Mouse (Mus musculus) intestine, embryonic 16.5 days (tissue): Measurements from ENCODE around the gene Lrrc17. TPM values are rescaled to one million over a fixed set of nuclear protein-coding genes. Genes with fewer than 3 reads are reported as not detected.

Source experiments
- ATAC-seq: fragments of 200-750 bp; cut with Nextera tagmentation; 2 replicates; pipeline ENCODE4 v1.8.0; 2017; ENCODE audit warnings: moderate TSS enrichment, moderate library complexity
- H3K27ac ChIP-seq: fragments of 300-500 bp; sonication (generic); 2 replicates; pipeline ENCODE4 v1.5.1; 2014; ENCODE audit warnings: mild to moderate bottlenecking, low read length
- H3K27me3 ChIP-seq: fragments of 300-500 bp; sonication (generic); replicated peaks from 2 replicates; pipeline ENCODE4 v1.6.1; 2014; ENCODE audit warnings: low read length, control low read depth, mixed read lengths; ENCODE audit not compliant: control insufficient read depth, insufficient read depth
- H3K36me3 ChIP-seq: fragments of 300-500 bp; sonication (generic); 2 replicates; pipeline ENCODE4 v1.6.1; 2014; ENCODE audit warnings: low read length, control low read depth; ENCODE audit not compliant: control insufficient read depth, insufficient read depth
- H3K4me1 ChIP-seq: fragments of 300-500 bp; sonication (generic); 2 replicates; pipeline ENCODE4 v1.6.1; 2014; ENCODE audit warnings: low read length, control low read depth, mixed read lengths; ENCODE audit not compliant: control insufficient read depth, insufficient read depth
- H3K4me2 ChIP-seq: fragments of 300-500 bp; sonication (generic); 2 replicates; pipeline ENCODE4 v1.6.1; 2014; ENCODE audit warnings: low read depth, low read length, control low read depth
- H3K4me3 ChIP-seq: fragments of 300-500 bp; sonication (generic); 2 replicates; pipeline ENCODE4 v1.5.1; 2014; ENCODE audit warnings: mild to moderate bottlenecking, low read length
- H3K9ac ChIP-seq: fragments of 300-500 bp; sonication (generic); 2 replicates; pipeline ENCODE4 v1.6.1; 2014; ENCODE audit warnings: low read depth, low read length
- H3K9me3 ChIP-seq: fragments of 300-500 bp; sonication (generic); 2 replicates; pipeline ENCODE4 v1.6.1; 2016; ENCODE audit warnings: low read length, control low read depth; ENCODE audit not compliant: control insufficient read depth
- WGBS: fragments of 180-500 bp; shearing (Covaris S2); extraction: QIAGEN DNeasy Blood & Tissue Kit; methylation state at CpG from one replicate; pipeline ENCODE4 v1.1.7; 2014; 5-methylcytosine and 5-hydroxymethylcytosine counted together
- polyA plus RNA-seq: library from polyadenylated mRNA; unstranded; fragments of >200 nt; fragmentation: Nextera tagmentation; extraction: Ambion mirVana; gene quantifications from 2 replicates; pipeline ENCODE4 v1.2.1, GENCODE M21; 2015

The Lrrc17 gene
- polyA plus RNA-seq, 1 experiment from 2014 or later, result 38.0 TPM

DNA sequence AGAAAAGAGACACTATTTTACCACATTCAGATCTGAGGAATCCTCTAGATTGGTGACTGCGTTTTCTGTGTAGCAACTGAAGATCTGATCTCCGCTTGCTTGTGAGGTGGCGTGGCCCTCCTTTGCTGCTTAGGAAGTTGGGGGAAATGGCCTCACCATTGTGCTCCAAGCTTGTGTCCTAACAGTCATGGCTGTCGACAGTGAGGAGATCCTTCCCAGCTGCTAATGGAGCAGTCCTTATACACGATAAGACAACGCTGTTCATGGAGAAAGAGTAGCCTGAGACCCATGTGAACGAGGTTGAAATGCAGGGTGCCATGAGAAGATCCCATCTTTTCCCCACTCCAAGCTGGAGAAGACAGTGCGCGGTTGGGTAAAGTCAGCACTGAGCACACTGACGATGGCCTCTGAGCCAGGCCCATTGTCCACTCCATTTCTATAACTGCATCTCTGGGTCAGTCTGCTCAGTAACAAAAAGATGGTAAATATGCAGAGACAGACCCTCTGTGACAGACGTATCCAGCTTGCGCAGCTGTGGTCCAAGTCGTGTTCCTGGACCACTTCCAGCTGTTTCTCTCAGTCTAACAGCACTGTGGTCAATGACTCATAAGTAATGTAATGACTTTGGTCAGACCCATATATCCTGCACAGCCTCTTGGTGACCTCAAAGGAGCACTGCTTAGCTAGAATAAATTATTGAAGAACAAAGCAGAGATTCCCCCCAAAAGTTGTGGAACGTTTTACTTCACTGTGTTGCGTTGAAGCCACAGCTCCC, 15.1 kb upstream of the Lrrc17 start:
- 68% methylated on average over 15 of the region's 15 CpGs for WGBS
- H3K9me3 ChIP-seq, result no peaks in the 10 kb centered on the region
- no peaks in the 10 kb centered on the region for H3K36me3 ChIP-seq
- H3K27ac ChIP-seq, result peak overlapping the region; percentile 82
- H3K4me3 ChIP-seq, result no peak overlapping the region
- no peaks in the 10 kb centered on the region for H3K27me3 ChIP-seq
- no peak overlapping the region for H3K4me2 ChIP-seq
- H3K9ac ChIP-seq, result no peak overlapping the region
- peak; percentile 90 for ATAC-seq
- no peaks in the 10 kb centered on the region for H3K4me1 ChIP-seq

- no peak for ATAC-seq
- Histone ChIP-seq H3K27ac (0 out of 2 replicates have a peak overlapping the region, but pooled peaks have one; percentile 21), H3K9me3 (no peaks in the 10 kb centered on the region), H3K4me3 (no peak overlapping the region), H3K9ac (no peak overlapping the region), H3K4me2 (no peak overlapping the region), H3K4me1 (no peaks in the 10 kb centered on the region), H3K27me3 (no peaks in the 10 kb centered on the region), H3K36me3 (no peaks in the 10 kb centered on the region)
- 83% methylated on average over 8 of the region's 8 CpGs for WGBS
These were observed 14.1 kb upstream of the Lrrc17 start for GRCm38 (mm10) chr5:21529110-21529720.

GRCm38 (mm10) chr5:21532126-21532525, 11.2 kb upstream of the Lrrc17 start:
- Histone ChIP-seq H3K27me3 (no peaks in the 10 kb centered on the region), H3K36me3 (no peaks in the 10 kb centered on the region), H3K4me2 (no peak overlapping the region), H3K27ac (no peak overlapping the region), H3K4me1 (no peaks in the 10 kb centered on the region), H3K4me3 (no peak overlapping the region), H3K9ac (no peak overlapping the region), H3K9me3 (no peaks in the 10 kb centered on the region)
- 84% methylated on average over 2 of the region's 2 CpGs for WGBS
- ATAC-seq, result no peak

- Histone ChIP-seq H3K9me3 (no peaks in the 10 kb centered on the region), H3K27me3 (no peaks in the 10 kb centered on the region), H3K9ac (no peak overlapping the region), H3K4me1 (no peaks in the 10 kb centered on the region), H3K36me3 (no peaks in the 10 kb centered on the region), H3K4me2 (no peak overlapping the region), H3K27ac (no peak overlapping the region), H3K4me3 (no peak overlapping the region)
- no peak for ATAC-seq
- WGBS, result 86% methylated on average over 5 of the region's 5 CpGs
These were observed 10.4 kb upstream of the Lrrc17 start for GRCm38 (mm10) chr5:21532921-21533320.

- no peak for ATAC-seq
- H3K4me3 ChIP-seq, result no peak overlapping the region
- peaks cover 13% of the 10 kb centered on the region for H3K4me1 ChIP-seq
- WGBS, result 69% methylated on average over 4 of the region's 4 CpGs
- H3K36me3 ChIP-seq, result no peaks in the 10 kb centered on the region
- no peaks in the 10 kb centered on the region for H3K27me3 ChIP-seq
- H3K4me2 ChIP-seq, result no peak overlapping the region
- no peak overlapping the region for H3K27ac ChIP-seq
- no peak overlapping the region for H3K9ac ChIP-seq
- H3K9me3 ChIP-seq, result no peaks in the 10 kb centered on the region
These were observed 1.1 kb upstream of the Lrrc17 start for GRCm38 (mm10) chr5:21542226-21542625.

DNA sequence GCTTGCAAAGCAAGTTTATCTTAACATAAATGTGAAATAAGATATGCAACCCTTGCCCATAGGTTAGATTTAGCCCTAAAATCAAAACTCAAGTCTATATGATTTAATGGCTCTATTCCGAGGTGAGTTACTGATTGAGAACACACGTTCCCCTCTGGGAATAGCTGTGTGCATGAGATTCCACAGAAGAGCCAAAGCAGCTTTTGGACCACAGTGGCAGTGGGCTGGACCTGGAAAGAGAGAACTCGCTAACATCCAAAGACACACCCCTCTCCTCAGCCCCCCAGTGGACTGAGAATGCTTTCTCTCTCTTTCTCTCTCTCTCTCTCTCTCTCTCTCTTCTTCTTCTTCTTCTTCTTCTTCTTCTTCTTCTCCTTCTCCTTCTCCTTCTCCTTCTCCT, 1.5 kb downstream of the Lrrc17 start:
- H3K4me3 ChIP-seq, result peak overlapping the region; percentile 44
- 51% methylated on average over 3 of the region's 3 CpGs for WGBS
- no peak overlapping the region for H3K9ac ChIP-seq
- no peak for ATAC-seq
- H3K36me3 ChIP-seq, result no peaks in the 10 kb centered on the region
- H3K27ac ChIP-seq, result peak overlapping the region; percentile 30; the same call in 1 of the 2 replicates
- H3K27me3 ChIP-seq, result no peaks in the 10 kb centered on the region
- H3K4me2 ChIP-seq, result peak overlapping the region; percentile 32
- no peaks in the 10 kb centered on the region for H3K9me3 ChIP-seq
- peaks cover 13% of the 10 kb centered on the region for H3K4me1 ChIP-seq

- no peak overlapping the region for H3K27ac ChIP-seq
- peak; percentile 68 for ATAC-seq
These were observed 1.9 kb downstream of the Lrrc17 start for GRCm38 (mm10) chr5:21545227-21545626.

GRCm38 (mm10) chr5:21545786-21546185, 2.4 kb downstream of the Lrrc17 start:
- H3K9ac ChIP-seq, result no peak overlapping the region
- no peaks in the 10 kb centered on the region for H3K36me3 ChIP-seq
- no peak overlapping the region for H3K27ac ChIP-seq
- H3K9me3 ChIP-seq, result no peaks in the 10 kb centered on the region
- ATAC-seq, result no peak
- H3K4me3 ChIP-seq, result no peak overlapping the region
- H3K27me3 ChIP-seq, result no peaks in the 10 kb centered on the region
- peaks cover 13% of the 10 kb centered on the region for H3K4me1 ChIP-seq
- WGBS, result 62% methylated on average over 4 of the region's 4 CpGs
- peak overlapping the region; percentile 9; the same call in 1 of the 2 replicates for H3K4me2 ChIP-seq

More at GRCm38 (mm10) chr5:21545227-21545626, 1.9 kb downstream of the Lrrc17 start:
- Histone ChIP-seq H3K9ac (no peak overlapping the region), H3K9me3 (no peaks in the 10 kb centered on the region), H3K4me2 (peak overlapping the region; percentile 9; the same call in 1 of the 2 replicates), H3K4me1 (peaks cover 13% of the 10 kb centered on the region), H3K27me3 (no peaks in the 10 kb centered on the region), H3K36me3 (no peaks in the 10 kb centered on the region), H3K4me3 (no peak overlapping the region)

DNA sequence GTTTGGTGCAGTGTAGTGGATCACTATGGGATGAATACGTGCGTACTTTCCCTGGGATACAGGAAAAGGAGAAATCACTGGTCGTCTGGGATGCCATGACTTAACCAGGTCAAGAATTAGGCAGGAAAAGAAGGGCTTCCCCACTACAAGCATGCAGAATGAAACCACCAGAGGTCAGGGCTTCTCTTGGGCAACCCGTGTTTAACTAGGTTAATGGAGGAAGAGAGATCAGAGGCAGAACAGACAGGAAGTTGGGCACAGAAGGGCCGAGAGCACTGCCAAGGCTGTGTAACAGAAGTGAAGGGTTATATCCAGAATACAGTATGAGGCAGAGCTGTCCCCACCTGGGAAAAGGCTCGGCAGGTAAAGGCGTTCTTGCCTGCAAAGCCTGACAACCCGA, 3.6 kb downstream of the Lrrc17 start:
- no peak overlapping the region for H3K4me2 ChIP-seq
- no peak overlapping the region for H3K27ac ChIP-seq
- H3K4me3 ChIP-seq, result no peak overlapping the region
- H3K36me3 ChIP-seq, result no peaks in the 10 kb centered on the region
- no peak overlapping the region for H3K9ac ChIP-seq
- no peaks in the 10 kb centered on the region for H3K27me3 ChIP-seq
- ATAC-seq, result no peak
- no peaks in the 10 kb centered on the region for H3K9me3 ChIP-seq
- WGBS, result 83% methylated on average over 8 of the region's 8 CpGs
- peaks cover 13% of the 10 kb centered on the region for H3K4me1 ChIP-seq
